Mouse (Mus musculus) hindbrain, embryonic 16.5 days (tissue): ENCODE data around the gene Rapgef4. TPM values are rescaled to one million over a fixed set of nuclear protein-coding genes. Genes with fewer than 3 reads are reported as not detected.
"Not testable (repeated sequence)": the region's sequence is repeated elsewhere in the genome, so short reads cannot be mapped to it uniquely, and the experiment has no call there.

ENCODE experiments used
- ATAC-seq: fragments of 200-750 bp; cut with Nextera tagmentation; 2 replicates; pipeline ENCODE4 v1.8.0; 2017; ENCODE audit warnings: moderate TSS enrichment, moderate library complexity
- H3K27ac ChIP-seq: fragments of 300-500 bp; sonication (generic); 2 replicates; pipeline ENCODE4 v1.5.1; 2014; ENCODE audit warnings: low read depth, mild to moderate bottlenecking, control low read depth, low read length, moderate library complexity
- H3K27me3 ChIP-seq: fragments of 300-500 bp; sonication (generic); replicated peaks from 2 replicates; pipeline ENCODE4 v1.6.1; 2014; ENCODE audit warnings: low read length; ENCODE audit not compliant: control insufficient read depth, insufficient read depth
- H3K36me3 ChIP-seq: fragments of 300-500 bp; sonication (generic); 2 replicates; pipeline ENCODE4 v1.6.1; 2014; ENCODE audit warnings: mild to moderate bottlenecking, low read length, moderate library complexity, mixed read lengths; ENCODE audit not compliant: control insufficient read depth, insufficient read depth
- H3K4me1 ChIP-seq: fragments of 300-500 bp; sonication (generic); 2 replicates; pipeline ENCODE4 v1.6.1; 2014; ENCODE audit warnings: low read depth, low read length; ENCODE audit not compliant: control insufficient read depth, insufficient read depth
- H3K4me2 ChIP-seq: fragments of 300-500 bp; sonication (generic); 2 replicates; pipeline ENCODE4 v1.6.1; 2014; ENCODE audit warnings: mild to moderate bottlenecking, low read length, control low read depth, moderate library complexity
- H3K4me3 ChIP-seq: fragments of 300-500 bp; sonication (generic); 2 replicates; pipeline ENCODE4 v1.5.1; 2014; ENCODE audit warnings: mild to moderate bottlenecking, low read length, control low read depth, moderate library complexity
- H3K9ac ChIP-seq: fragments of 300-500 bp; sonication (generic); 2 replicates; pipeline ENCODE4 v1.6.1; 2014; ENCODE audit warnings: low read depth, mild to moderate bottlenecking, control low read depth, low read length, moderate library complexity
- H3K9me3 ChIP-seq: fragments of 300-500 bp; sonication (generic); 2 replicates; pipeline ENCODE4 v1.6.1; 2014; ENCODE audit warnings: mild to moderate bottlenecking, low read length, moderate library complexity; ENCODE audit not compliant: control insufficient read depth
- WGBS: fragments of 180-500 bp; shearing (Covaris S2); extraction: QIAGEN DNeasy Blood & Tissue Kit; methylation state at CpG from one replicate; pipeline ENCODE4 v1.1.7; 2014; 5-methylcytosine and 5-hydroxymethylcytosine counted together
- polyA plus RNA-seq: library from polyadenylated mRNA; unstranded; fragments of >200 nt; fragmentation: Nextera tagmentation; extraction: Ambion mirVana; gene quantifications from 2 replicates; pipeline ENCODE4 v1.2.1, GENCODE M21; 2015

Gene Rapgef4
- polyA plus RNA-seq, 1 experiment from 2014 or later: 41.3 TPM

DNA sequence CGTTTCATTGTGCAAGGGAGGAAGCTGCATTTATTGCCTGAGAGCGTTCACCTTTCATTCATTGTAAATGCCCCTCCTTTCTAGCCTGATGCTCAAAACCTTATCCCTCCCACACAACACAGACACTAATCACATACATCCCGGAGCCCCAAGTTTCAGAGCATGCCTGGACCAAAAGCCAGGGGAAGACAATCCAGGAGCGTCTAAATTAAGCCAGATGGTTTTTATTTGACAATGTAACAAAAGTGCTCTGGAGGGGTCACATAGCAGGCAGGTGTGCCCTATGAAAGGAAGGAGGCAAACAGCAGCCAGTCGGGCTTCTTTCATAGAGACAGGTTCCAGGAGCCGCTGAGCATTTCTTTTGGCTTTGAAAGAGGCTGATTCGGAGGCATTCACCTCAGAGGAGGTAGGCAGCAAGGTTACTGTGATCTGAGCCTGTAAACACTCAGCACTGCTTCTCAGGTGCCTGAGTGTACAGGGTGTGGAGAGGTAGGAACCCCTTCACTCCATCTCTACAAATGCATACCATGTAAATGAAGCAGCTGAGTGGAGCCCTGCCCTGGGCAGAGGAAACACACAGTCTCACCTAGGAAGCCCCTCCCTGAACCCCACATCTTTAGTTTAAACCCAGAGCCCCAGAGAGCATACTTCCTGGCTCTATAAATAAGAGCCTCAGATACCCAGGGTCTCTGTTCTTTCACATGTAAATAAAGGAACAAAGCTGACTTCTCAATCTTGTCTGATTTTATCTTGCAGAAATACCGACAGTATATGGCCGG lies 155.6 kb downstream of the Rapgef4 start:
- Histone ChIP-seq H3K9me3 (no peaks in the 10 kb centered on the region), H3K4me2 (no peak overlapping the region), H3K27me3 (no peaks in the 10 kb centered on the region), H3K27ac (no peak overlapping the region), H3K4me3 (no peak overlapping the region), H3K4me1 (no peaks in the 10 kb centered on the region; the same call in 1 of the 2 replicates), H3K36me3 (no peaks in the 10 kb centered on the region), H3K9ac (no peak overlapping the region)
- no peak for ATAC-seq
- 56% methylated on average over 9 of the region's 9 CpGs for whole genome bisulfite sequencing

DNA sequence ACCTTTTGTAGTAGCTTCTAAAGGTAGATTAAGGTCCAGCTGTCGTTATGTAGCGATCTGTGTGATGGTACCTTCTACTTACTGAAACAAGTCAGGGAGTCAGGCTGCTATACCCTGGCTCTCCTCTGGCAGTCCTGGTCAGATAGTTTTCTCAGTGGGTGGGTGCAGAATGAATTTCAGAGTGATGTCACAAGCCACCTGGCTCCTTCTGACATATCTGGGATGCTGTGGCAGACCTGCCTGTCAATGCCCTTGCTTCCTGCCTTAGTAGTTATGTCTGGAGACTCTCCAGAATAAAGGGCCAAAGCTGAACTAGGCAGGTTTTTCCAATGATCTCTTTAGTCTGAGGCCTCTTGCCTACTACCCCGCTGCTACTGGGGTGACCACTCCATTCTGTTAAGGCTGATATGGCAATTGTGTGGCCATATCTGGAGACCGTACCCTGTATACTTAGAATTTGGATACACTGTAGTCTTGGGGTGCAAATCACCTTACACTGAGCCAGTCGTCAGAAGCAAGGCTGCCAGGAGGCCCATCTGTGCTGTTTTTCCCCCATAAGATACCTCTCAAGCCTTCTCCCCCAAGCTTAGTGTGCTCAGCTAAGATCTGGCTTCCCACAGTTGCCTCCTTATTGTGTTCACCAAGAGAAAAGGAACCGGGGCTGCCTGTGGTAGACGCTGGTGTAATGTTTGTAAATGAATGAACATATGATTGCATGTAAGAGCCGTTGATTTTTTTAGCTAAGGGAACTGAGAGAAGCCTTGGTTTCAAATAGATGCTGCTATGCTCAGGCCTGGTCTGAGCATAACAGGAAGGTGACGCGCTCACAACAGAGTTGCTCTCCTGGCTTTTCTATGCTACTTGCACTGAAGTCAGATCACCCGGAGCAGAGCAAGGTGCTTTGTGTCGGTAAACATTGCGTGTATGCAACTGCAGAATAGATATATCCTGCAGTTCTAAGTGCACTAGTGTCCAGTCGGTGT lies 159.1 kb downstream of the Rapgef4 start:
- Histone ChIP-seq H3K9ac (no peak overlapping the region), H3K4me2 (no peak overlapping the region), H3K4me3 (no peak overlapping the region), H3K27me3 (no peaks in the 10 kb centered on the region), H3K27ac (no peak overlapping the region), H3K9me3 (no peaks in the 10 kb centered on the region), H3K36me3 (no peaks in the 10 kb centered on the region), H3K4me1 (no peaks in the 10 kb centered on the region; the same call in 1 of the 2 replicates)
- WGBS: 87% methylated on average over 14 of the region's 14 CpGs
- no peak for ATAC-seq

DNA sequence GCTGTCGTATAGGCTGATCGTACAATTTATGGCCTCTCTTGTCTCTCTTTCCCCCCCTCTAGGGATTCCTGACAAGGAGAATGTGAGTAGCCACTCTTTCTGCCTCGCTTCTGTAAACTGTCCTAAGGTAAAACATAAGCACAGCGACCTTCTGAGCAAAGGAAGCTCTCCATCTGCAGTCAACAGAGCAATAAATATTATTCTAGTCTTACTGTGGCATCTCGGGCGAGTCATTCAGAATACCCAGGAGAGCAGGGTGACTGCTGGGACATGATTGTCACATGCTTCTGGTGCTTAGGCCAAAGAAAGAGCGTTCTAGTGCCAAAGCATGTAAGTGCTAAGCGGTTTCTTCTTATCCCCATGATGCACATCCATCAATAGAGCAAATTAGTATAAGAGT lies 160.1 kb downstream of the Rapgef4 start:
- Histone ChIP-seq H3K27me3 (no peaks in the 10 kb centered on the region), H3K9ac (no peak overlapping the region), H3K4me3 (no peak overlapping the region), H3K9me3 (no peaks in the 10 kb centered on the region), H3K4me2 (no peak overlapping the region), H3K27ac (no peak overlapping the region), H3K36me3 (no peaks in the 10 kb centered on the region), H3K4me1 (no peaks in the 10 kb centered on the region; the same call in 1 of the 2 replicates)
- no peak for ATAC-seq
- WGBS: 66% methylated on average over 8 of the region's 8 CpGs

DNA sequence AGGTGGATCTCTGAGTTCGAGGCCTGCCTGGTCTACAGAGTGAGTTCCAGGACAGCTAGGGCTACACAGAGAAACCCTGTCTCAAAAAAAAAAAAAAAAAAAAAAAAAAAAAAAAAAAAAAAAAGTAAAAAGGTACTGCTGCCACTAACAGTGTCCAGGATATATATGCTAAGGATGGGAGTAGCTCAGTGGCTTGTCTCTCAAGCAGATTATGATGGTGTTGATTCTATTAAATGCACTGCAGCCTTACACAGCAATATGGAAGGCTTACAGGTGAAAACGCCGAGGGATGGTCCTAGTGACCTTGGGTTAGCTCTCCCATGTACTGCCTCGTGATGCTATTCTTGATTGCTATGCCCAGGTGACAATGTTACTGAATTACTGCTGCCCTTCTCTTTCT lies 160.7 kb downstream of the Rapgef4 start:
- WGBS: 97% methylated on average over 4 of the region's 4 CpGs

DNA sequence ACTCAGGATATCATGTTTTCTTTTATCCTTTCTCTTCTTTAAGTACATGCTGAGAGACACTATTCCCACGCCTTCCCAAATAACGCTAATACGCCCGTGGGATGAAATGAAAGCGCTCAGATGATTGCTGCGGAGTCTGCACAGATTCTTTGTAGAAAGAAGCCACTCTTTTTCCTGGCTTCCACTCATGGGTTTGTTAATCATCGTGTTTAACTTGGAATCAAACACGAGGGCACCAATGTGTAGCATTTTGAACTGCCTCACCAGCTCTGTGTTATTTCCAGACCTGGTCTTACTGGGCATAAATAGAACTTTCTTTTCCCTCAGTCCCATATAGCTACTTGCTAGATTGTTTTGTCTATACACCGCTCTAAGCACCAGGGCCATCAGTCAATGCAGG lies 162.4 kb downstream of the Rapgef4 start:
- H3K27me3 ChIP-seq: no peaks in the 10 kb centered on the region
- no peak overlapping the region for H3K27ac ChIP-seq
- H3K4me1 ChIP-seq: no peaks in the 10 kb centered on the region
- WGBS: 85% methylated on average over 9 of the region's 9 CpGs
- H3K9ac ChIP-seq: no peak overlapping the region
- no peak for ATAC-seq
- no peak overlapping the region for H3K4me3 ChIP-seq
- no peaks in the 10 kb centered on the region for H3K36me3 ChIP-seq
- H3K4me2 ChIP-seq: no peak overlapping the region
- H3K9me3 ChIP-seq: no peaks in the 10 kb centered on the region

More for the DNA sequence above, 160.7 kb downstream of the Rapgef4 start:
- ATAC-seq, H3K9ac ChIP-seq, H3K4me2 ChIP-seq, H3K27me3 ChIP-seq, H3K4me3 ChIP-seq, H3K36me3 ChIP-seq, H3K27ac ChIP-seq, H3K9me3 ChIP-seq, H3K4me1 ChIP-seq: not testable (repeated sequence)

DNA sequence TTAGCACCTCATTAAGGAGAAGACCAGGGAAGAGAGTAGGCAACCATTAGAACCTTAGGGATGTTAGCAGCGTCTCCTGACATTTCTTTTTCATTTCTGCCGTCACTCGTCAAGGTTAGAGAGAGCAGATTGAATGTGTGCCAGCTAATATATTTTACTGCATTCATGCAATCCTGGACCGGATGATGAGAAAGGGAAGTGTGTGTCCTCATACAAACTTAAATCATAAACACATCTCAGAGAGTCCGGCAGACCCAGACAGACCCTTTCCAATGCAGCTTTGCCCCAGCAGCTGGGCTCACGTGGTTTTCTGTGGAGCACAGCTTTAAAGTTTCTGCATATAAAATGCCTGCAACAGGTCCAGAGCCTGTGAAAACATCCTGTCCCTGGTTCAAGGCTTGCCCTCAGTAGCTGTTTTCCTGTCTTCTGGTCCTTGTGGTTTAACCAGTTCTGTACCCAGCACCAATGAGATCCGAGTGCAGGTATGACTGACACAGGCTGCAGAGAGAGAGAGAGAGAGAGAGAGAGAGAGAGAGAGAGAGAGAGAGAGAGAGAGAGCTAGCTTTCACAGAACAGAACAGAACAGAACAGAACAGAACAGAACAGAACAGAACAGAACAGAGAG lies 163.6 kb downstream of the Rapgef4 start:
- H3K27me3 ChIP-seq: no peaks in the 10 kb centered on the region
- WGBS: 71% methylated on average over 7 of the region's 7 CpGs
- ATAC-seq: no peak

DNA sequence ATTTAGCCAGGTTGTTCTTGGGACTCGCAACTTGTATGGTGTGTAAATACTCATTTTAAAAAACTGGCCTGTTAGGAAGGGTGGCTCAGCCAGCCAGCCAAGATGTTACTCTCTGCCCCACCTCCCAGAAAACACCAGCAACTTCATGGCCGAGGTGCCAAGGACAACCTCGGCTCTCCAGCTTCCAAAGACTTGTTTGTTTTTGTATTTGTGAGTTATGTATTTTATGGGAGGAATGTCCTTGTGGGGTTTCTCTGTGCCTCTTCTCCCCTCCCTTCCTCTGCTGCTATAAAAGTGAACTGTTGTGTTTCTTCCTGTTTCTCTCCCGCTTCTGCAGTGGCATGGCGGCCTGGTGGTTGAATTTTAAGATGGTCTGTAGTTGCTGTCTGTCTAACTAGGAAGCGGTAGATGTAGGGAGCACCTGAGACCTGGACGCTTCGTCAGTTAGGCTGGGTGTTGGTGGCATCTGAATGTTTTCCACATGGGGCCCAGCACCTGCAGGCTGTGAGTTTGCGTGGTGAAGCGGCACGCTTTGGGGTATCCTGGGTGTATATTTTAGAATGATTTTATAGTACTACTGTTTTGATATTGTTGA lies 164.3 kb downstream of the Rapgef4 start:
- no peaks in the 10 kb centered on the region for H3K9me3 ChIP-seq
- H3K36me3 ChIP-seq: no peaks in the 10 kb centered on the region
- 90% methylated on average over 11 of the region's 11 CpGs for WGBS
- no peak overlapping the region for H3K27ac ChIP-seq
- H3K9ac ChIP-seq: no peak overlapping the region
- ATAC-seq: no peak
- H3K4me2 ChIP-seq: no peak overlapping the region
- no peaks in the 10 kb centered on the region for H3K4me1 ChIP-seq
- H3K4me3 ChIP-seq: no peak overlapping the region
- no peaks in the 10 kb centered on the region for H3K27me3 ChIP-seq

More for the DNA sequence above, 163.6 kb downstream of the Rapgef4 start:
- H3K4me2 ChIP-seq: no peak overlapping the region
- no peak overlapping the region for H3K4me3 ChIP-seq
- no peak overlapping the region for H3K9ac ChIP-seq
- H3K27ac ChIP-seq: no peak overlapping the region
- H3K4me1 ChIP-seq: no peaks in the 10 kb centered on the region
- H3K9me3 ChIP-seq: no peaks in the 10 kb centered on the region
- no peaks in the 10 kb centered on the region for H3K36me3 ChIP-seq

DNA sequence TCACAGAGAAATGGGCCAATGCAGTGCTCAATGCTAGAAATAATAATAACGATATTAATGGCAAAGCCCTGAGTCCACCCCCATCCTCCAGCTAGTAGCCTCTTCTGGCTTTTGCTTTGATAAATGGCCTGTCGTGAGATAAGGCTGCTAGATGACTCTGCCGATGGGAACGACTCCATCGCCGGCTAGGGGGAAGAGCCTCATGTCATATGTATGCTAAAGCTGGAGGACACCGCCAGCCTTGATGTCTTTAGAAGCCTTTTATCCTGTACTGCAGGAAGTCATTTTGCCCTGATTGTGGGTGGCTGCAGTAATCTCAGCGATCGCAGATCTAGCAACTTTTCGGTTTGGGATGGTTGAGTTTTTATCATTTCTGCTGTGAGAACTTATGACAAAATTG lies 165.0 kb downstream of the Rapgef4 start:
- no peak overlapping the region for H3K27ac ChIP-seq
- WGBS: 61% methylated on average over 10 of the region's 10 CpGs
- H3K9ac ChIP-seq: no peak overlapping the region
- no peaks in the 10 kb centered on the region for H3K9me3 ChIP-seq
- H3K4me2 ChIP-seq: no peak overlapping the region
- no peaks in the 10 kb centered on the region for H3K4me1 ChIP-seq
- H3K36me3 ChIP-seq: no peaks in the 10 kb centered on the region
- ATAC-seq: no peak
- H3K4me3 ChIP-seq: no peak overlapping the region
- no peaks in the 10 kb centered on the region for H3K27me3 ChIP-seq
